Mouse (Mus musculus): ENCODE measurements at regions not wholly inside any gene's neighbourhood (a gene's known extent, or its start where the extent isn't known, plus 50 kb on each side); places are given as distances from the start of the nearest gene placed in this dataset.

DNA sequence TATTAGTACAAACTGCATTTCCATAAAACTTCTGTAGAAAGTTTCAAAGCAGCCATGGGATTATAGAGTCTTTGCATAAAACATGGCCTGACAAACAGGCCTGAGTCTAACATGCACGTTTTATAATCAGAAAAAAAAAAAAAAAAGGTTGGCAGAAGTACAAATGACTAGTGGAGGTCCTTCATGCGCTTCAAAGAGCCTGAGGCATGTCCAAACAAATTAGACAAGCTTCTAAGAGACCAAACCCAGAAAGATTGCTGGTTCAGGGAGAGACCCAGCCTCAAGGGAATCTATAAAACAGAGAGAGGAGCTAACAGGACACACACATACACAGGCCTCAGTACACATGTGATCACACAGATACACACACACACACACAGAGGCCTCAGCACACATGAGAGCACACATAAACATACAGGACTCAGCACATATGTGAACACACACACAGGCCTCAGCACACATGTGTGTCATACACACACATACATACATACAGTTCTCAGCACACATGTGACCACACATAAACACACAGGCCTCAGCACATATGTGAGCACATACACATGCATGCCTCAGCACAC, 57.0 kb upstream of the Gnaq start:
- no peak for DNase-seq (ENCODE audit: low spot score in 2 of 2)

DNA sequence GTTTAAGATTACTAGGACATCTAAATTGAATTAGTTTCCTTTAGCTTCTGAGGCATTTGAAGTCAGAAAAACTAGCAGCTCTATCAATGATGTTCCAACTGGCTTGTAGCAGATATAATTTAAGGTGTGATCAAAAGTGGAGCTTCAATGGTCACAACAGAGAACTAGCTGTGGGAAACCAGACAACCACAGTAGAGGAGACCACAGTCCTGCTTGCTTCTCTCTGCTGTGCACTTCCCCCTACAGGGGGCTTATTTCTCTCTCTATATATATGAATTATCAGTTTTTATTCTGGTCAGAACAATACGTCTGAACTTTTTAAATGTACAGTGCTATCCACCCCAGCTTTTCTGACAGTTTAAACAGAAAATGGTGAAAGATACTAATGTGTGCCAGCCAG, 57.6 kb upstream of the Gnaq start:
- no peak for DNase-seq (ENCODE audit: low spot score in 2 of 2)

GRCm38 (mm10) chr19:16067314-16067713, 65.3 kb upstream of the Gnaq start:
- no peak for DNase-seq (ENCODE audit: low spot score in 2 of 2)

GRCm38 (mm10) chr19:16064911-16065310, 67.7 kb upstream of the Gnaq start:
- DNase-seq (ENCODE audit: low spot score in 2 of 2): no peak

- DNase-seq (ENCODE audit: low spot score in 2 of 2): peak in 1 of 2 experiments; percentile 90
These were observed 68.6 kb upstream of the Gnaq start for GRCm38 (mm10) chr19:16063916-16064580.

GRCm38 (mm10) chr19:16063533-16063915, 69.1 kb upstream of the Gnaq start:
- no peak for DNase-seq (ENCODE audit: low spot score in 2 of 2)

DNA sequence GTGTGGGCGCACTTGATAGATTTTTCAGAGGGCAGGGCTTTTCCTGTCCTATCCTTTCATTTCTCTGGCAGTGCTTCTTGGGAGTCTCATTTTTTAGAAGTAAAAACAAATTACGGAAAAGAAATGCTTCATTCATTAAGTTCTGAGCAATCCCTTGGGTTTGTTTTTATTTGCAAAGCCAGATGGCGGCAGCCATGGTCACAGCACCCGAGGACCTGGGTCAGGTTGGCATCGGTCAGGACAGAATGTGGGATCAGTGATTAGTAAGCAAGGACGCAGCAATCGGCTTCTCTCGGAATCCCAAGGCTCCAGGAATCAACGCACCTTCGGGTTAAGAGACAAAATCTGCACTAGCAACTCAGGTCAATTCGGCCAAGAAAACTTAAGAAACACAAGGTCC, 70.8 kb upstream of the Gnaq start:
- no peak for DNase-seq (ENCODE audit: low spot score in 2 of 2)

DNA sequence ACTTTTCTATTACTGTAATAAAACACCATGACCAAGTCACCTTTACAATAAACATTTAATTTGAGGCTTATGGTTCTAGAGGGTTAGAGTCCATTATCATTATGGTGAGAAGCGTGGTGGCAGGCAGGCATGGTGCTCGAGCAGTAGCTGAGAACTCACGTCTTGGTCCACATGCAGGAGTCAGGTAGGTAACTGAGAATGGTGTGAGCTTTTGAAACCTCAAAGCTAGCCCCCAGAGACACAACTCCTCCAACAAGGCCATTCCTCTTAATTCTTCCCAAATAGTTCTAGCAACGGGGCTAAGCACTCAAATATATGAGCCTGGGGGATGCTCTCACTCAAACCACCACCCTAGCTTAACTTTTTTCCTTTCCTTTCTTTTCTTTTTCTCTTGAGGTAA, 73.6 kb upstream of the Gnaq start:
- no peak for DNase-seq (ENCODE audit: low spot score in 2 of 2)

GRCm38 (mm10) chr19:16050220-16051055, 65.6 kb upstream of the Cep78 start:
- DNase-seq (ENCODE audit: low spot score in 2 of 2): peak; percentile 34 to 39

- no peak for DNase-seq (ENCODE audit: low spot score in 2 of 2)
These were observed 64.9 kb upstream of the Cep78 start for GRCm38 (mm10) chr19:16049646-16050045.

- no peak for DNase-seq (ENCODE audit: low spot score in 2 of 2)
These were observed 62.2 kb upstream of the Cep78 start for GRCm38 (mm10) chr19:16046977-16047376.

DNA sequence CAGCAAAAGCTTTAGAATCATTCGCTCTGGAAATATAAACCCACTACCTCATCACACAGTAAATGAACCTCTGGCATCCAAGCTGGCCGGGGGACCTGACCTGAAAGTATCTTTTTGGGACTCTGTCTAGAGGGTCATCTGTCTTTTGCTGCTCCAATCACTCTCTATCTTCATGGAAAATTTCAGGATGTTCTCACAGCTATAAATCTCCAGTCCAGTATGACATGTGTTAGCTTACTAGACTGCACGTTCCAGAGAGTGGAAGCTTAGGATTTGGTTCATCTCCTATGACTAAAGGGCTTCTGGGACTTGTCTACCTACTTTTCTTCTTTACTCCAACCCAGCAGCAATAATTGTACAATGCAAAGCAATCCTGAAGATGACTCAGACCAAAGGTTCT, 60.5 kb upstream of the Cep78 start:
- DNase-seq (ENCODE audit: low spot score in 2 of 2): no peak

DNA sequence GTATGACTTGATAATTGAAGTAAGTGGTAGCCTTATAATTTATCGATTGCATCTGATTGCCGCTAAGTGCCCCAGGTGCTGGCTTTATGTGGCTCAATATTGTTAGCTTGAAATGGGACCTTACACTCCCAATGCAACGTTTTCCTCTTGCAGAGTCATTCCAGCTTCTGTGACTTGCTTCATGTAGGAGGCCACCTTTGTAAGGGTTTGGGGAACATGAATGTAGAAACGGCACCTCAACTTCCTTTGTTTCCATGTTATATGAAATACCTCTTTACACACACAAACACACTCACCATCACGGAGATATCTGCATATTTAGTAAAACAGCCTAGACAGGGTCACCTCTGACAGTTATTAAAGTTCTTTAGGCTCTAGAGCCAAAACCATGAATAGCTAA, 59.4 kb upstream of the Cep78 start:
- DNase-seq (ENCODE audit: low spot score in 2 of 2): no peak

DNA sequence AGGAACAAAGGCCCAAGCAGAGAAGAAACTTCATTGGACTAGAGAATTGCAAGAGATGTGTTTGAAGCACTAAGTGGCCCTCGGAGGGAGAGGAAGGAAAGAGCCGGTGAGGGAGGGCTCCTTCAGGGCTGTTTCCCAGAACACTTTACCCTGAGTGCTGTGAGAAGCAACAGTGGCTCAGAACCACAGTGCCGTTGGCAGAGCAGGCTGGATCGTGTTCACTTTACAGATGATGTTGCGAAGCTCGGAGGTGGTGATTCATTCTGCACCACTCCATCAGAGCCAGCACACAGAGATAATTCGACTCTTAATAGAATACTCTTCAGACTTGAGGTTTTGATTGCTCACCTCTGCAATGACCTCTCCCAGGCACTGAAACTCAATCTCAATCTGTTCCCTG, 58.2 kb upstream of the Cep78 start:
- DNase-seq (ENCODE audit: low spot score in 2 of 2): no peak

DNA sequence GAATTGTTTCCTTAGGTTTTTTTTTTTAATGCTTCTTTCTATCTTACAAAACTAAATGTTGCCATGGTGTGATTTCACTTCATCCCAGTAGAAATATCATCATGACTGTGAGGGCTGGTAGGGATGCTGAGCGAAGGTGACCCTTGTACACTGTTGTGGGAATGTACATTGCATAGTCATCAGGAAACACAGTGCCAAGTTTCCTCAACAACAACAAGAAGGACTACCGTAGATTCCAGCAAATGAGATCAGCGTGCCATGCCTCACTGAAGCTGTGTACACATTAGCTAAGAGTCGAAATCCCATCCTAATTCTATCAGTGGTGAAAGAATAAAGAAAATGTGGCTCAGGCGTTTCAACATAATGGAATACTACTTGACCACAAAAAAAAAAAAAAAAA, 57.1 kb upstream of the Cep78 start:
- DNase-seq (ENCODE audit: low spot score in 2 of 2): no peak

DNA sequence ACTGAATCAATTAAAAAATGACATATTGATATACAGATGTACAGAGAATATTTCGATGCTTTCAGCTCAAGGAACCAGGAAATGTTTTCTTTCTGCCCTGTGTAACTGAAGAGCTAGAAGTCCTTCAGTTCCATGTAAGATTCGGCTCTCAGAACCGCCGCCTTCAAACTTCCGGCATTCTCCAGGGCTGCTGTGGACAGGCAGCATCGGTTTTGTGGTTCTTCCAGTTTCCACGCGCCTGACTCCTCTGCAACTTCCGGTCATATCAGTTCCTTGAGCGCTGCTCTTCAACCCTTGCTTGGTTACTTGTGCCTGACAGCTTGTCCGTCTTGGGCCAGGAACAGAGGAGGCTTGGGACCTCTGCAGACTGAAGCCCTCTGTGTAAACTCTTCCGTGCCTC, 53.0 kb upstream of the Cep78 start:
- no peak for DNase-seq (ENCODE audit: low spot score in 2 of 2)
